Mouse (Mus musculus) heart, postnatal 4 days (tissue): ENCODE measurements around the gene Tprgl. TPM values are rescaled to one million over a fixed set of nuclear protein-coding genes. Genes with fewer than 3 reads are reported as not detected.

Source experiments
- DNase-seq: peaks from one replicate; pipeline ENCODE4 v3.0.0; 2021
- total RNA-seq, 2 experiments: library from RNA; stranded (reverse); gene quantifications; 2 replicates each; pipeline ENCODE4 v1.2.3; 2021

The Tprgl gene
- total RNA-seq, 2 experiments from 2014 or later = 100 to 113 TPM

DNA sequence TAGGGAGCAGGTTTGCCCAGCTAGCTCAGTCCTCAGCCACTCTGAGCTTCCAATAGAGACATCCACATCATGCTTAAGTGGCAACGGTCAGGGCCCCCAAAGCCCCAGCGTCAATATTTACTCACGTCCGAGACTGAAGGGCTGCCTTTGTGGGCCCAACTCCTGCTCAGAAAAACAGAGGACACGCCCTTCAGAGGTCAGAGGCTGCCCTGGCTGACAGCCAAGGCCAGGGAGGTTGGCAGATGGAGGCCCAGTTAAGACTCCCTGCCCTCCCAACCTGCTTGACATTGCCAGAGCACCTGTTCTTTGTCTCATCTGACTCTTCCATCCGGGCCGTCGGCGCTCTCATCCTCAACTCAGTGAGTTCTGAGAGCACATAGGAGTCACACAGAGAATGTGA lies 41.7 kb downstream of the Tprgl start:
- no peak for DNase-seq

DNA sequence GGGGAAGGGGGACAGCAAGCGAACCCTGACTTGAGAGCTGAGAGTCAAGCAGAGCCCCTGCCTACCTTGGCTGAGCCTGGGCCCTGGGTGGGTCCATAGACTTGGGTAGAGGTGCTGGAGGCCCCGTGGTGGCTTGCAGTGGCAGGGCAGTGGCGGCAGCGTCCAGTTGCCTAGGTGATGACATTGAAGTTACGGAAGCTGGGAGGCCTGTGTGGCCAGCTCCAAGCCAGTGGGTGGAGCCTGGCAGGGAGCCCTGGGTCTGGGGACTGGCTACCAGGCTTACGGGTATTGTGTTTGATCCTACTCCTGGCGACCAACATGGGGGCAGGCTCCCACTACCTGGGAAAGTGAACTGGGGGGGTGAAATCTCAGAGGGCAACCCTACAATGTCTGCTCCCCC lies 44.0 kb downstream of the Tprgl start:
- DNase-seq = no peak

DNA sequence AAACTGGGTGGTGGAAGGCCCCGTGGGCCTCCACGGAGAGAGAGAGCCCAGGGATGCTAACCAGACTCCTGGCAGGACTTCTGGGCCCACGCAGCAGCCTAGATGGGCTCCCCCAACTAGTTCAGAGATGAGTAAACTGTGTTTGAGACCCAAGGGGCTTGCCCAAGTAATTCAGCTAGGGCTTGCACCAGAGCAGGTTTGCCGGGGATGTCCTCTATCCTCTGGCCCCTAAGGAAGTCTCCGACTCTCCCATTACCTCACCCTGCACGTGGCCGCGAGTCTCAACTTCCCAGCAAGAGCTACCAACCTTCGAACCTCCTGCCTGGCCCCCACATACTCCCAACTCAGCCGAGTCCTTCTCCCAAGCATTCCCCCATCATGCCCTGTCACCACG lies 50.6 kb downstream of the Tprgl start:
- DNase-seq = no peak

DNA sequence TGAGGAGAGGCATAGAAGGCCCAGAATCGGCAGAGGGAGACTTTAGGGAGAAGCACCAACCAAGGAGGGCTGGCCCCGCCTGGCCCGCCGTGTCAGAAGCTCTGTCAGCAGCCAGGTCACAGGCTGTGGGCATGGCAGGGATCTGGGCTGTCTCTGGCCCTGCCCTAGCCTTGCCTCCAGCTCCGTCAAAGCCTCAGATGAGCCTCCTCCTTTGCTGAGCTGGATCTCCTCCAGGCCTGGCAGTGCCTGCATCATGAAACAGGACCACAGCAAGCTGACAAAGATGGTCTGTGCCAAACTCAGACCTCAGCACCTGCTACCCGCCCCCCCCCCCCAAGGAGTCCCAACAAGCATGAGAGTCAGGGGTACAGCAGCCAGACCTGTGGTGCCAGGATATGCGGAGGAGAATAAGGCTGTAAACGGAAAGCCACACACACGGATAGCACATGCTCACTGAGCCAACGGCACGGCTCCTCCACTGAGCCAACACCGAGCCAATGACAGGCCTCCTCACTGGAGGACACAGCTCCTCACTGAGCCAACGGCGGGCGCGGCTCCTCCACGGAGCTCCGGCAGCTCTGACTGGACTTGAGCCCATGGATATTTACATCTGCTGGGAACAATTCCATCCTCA lies 51.1 kb downstream of the Tprgl start:
- no peak for DNase-seq

Other genes starting within 250 kb of the Tprgl start
- gene A430005L14Rik, start 203.4 kb downstream of the Tprgl start, total RNA-seq = 10 to 100 TPM; 17.1 to 18.5 TPM
- gene Dffb, start 185.5 kb downstream of the Tprgl start, total RNA-seq = 1 to 10 TPM; 5.8 to 6.2 TPM
- 10 to 100 TPM; 24.1 to 26.4 TPM for gene Cep104, start 185.5 kb downstream of the Tprgl start, total RNA-seq
- 10 to 100 TPM; 45.8 to 46.7 TPM for gene Lrrc47, start 148.9 kb downstream of the Tprgl start, total RNA-seq
- 10 to 100 TPM; 11.7 to 14.8 TPM for gene Smim1, start 134.4 kb downstream of the Tprgl start, total RNA-seq
- not detected for gene Ccdc27, start 118.0 kb downstream of the Tprgl start, total RNA-seq
- gene Trp73, start 20.5 kb downstream of the Tprgl start, total RNA-seq = not detected
- 10 to 100 TPM; 11.6 to 13.3 TPM for gene Wrap73, start 18.3 kb downstream of the Tprgl start, total RNA-seq
- 10 to 100 TPM; 50.0 to 52.8 TPM for gene Megf6, start 10.1 kb upstream of the Tprgl start, total RNA-seq
- 1 to 10 TPM in 1 of 2 experiments, under 1 TPM in 1; 0.99 to 1.0 TPM for gene Arhgef16, start 141.0 kb upstream of the Tprgl start, total RNA-seq
- not detected for gene B230104I21Rik, start 175.5 kb upstream of the Tprgl start, total RNA-seq